Mouse (Mus musculus) bone marrow, adult 2 months (tissue): ENCODE measurements around the gene Gm21970.

Experiments used
- CTCF ChIP-seq: fragments of 200-500 bp; IDR thresholded peaks from 2 replicates; pipeline ENCODE4 v1.5.1; 2011; ENCODE audit warnings: low read length, control low read depth; ENCODE audit not compliant: control insufficient read depth, insufficient read depth
- POLR2A ChIP-seq: fragments of 200-500 bp; IDR thresholded peaks from 2 replicates; pipeline ENCODE4 v1.6.1; 2011; ENCODE audit warnings: low read depth, mild to moderate bottlenecking, control low read depth, low read length, borderline replicate concordance; ENCODE audit not compliant: control insufficient read depth

DNA sequence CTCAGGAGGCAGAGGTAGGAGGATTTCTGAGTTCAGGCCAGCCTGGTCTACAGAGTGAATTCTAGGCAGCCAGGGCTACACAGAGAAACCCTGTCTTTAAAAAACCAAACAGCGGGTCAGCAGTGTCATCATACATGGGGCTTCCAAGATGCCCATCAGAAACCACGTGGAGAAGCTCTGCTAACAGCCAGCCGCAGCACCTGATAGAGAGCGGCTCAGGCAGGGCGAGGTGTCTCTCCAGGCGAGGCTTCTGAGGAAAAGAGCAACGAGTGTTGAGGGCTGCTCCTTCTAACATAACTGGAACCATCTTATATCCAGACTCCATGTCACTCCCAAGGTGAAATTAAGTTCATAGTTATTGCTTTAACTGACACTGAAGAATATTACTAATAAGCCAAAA is 57.4 kb downstream of the Gm21970 start:
- no peak for TF ChIP-seq CTCF
- TF ChIP-seq POLR2A, result no peak
